Mouse (Mus musculus): ENCODE measurements around the gene Rmi2.
"Not testable (repeated sequence)": the region's sequence is repeated elsewhere in the genome, so short reads cannot be mapped to it uniquely, and the experiment has no call there.

The Rmi2 gene

DNA sequence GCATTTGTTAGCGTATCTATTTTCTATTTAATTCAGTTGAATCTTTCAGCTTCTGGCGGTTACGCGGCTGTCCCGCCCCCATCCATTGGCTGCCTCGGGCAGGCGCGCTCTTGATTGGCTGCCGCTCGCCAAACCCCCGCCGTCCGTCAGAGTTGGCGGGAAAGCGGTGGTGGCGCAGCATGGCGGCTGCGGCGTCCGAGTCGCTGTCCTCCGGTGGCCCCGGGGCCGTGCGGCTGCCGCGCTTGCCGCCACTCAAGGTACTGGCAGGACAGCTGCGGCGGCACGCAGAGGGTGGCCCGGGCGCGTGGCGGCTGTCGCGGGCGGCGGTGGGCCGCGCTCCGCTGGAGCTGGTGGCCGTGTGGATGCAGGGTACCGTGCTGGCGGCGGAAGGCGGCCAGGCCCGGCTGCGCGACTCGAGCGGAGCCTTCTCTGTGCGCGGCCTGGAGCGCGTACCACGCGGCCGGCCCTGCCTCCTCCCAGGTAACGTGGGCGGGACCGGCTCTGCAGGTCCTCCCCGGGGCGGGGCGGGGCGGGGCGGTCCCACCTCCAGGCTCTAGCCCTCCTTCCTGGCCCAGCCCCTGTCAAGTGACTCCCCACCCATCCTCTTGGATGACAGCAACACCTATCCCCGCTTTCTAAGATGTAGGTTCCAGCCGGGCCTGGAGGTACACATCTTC, at the start of gene Rmi2:
TSS of gene Rmi2 (plus strand) at position 149 of the 677 bp plus-strand sequence.
- peak; percentile 94 for DNase-seq (ENCODE audit: low read depth)

- DNase-seq (ENCODE audit: low read depth) = peak; percentile 98
Measured at GRCm38 (mm10) chr16:10785371-10786231, 49.3 kb upstream of the Rmi2 start, which contains the start of gene Socs1. Gene Socs1, minus strand, starts transcription at chr16:10785536.

DNA sequence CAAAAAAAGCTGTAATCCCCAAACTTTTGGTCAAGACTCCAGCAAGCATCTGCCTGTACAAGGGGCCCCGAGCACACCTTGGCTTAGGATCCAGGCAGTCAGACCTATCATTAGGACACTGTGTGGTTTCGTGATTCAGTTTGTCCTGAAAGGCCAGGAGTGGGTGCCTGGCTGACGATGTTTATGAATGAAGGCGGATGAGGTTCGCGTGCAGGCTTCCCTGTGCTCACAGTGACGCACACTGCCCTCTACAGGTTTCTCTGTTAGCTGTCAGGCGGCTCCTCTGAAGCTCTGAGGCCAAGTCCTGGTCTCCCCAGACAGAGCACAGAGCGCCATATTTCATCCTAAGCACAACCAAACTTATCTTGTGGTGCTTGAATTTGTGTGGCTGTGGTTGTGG, 48.6 kb upstream of the Rmi2 start:
- peak; percentile 97 for DNase-seq (ENCODE audit: low read depth)

- DNase-seq (ENCODE audit: low read depth) = peak; percentile 70
Measured at GRCm38 (mm10) chr16:10786782-10787547, 47.9 kb upstream of the Rmi2 start.

GRCm38 (mm10) chr16:10787548-10788058, 47.3 kb upstream of the Rmi2 start:
- no peak for DNase-seq (ENCODE audit: low read depth)

DNA sequence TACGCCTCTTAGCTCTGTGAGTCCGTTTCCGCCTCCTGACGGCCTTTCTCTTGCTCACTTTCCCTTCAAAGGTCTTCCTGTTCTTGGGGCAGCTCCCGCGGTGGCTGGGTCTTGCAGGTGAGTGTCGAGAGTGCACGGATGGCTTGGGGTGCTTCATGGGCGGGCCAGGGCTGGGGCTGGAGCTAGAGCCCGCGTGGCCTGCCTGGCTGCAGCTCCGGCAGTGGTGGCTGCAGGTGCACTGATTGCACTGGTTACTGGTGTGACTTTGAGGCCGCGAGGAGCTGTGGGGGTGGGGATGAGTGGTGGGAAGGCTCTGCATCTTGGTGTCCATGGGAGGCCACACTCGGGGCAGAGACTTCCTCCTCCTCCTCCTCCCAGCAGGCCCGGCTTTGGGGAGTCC, 46.6 kb upstream of the Rmi2 start, which contains the start of gene Tnp2:
TSS of gene Tnp2 (minus strand) at position 390 of the 400 bp plus-strand sequence.
- DNase-seq (ENCODE audit: low read depth) = peak; percentile 79

DNA sequence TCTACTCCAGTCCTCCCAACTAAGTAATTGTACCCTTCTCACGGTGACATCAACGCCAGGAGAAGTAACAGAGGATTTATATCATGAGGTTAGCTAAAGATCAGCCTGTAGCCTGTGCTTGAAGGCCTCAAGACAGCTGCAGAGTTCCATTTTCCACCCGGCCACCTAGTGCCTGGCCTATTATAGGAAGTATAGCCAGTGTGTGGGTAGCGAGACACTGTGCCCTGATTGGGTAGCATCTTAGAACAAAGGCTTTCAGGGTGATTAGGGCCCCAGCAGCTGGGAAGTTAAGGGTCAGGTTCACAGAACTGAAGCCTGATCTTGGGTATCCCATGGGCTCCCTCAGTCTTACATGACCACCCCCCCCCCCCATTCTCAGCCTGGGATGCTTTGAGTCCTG, 46.0 kb upstream of the Rmi2 start:
- DNase-seq (ENCODE audit: low read depth) = peak; percentile 61

DNA sequence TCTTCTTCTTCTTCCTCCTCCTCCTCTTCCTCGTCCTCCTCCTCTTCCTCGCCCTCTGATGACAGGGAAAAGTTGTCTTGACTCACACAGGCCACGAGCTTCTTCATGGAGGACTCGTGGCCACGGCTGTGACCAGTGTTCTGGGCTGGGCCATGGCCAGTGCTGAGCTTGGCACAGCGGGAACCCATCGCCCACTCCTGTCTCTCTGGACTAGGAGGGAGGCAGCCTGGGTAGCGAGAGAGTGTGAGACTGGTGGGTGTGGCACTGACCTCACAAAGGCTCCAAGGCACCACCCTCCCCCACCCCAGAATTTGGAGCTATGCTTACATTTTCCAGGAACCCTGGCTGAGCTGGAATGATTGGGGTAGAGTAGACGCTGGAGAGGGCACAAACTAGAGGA, 44.2 kb upstream of the Rmi2 start, which contains the start of gene Prm3:
TSS of gene Prm3 (minus strand) at position 213 of the 400 bp plus-strand sequence.
- DNase-seq (ENCODE audit: low read depth) = no peak

DNA sequence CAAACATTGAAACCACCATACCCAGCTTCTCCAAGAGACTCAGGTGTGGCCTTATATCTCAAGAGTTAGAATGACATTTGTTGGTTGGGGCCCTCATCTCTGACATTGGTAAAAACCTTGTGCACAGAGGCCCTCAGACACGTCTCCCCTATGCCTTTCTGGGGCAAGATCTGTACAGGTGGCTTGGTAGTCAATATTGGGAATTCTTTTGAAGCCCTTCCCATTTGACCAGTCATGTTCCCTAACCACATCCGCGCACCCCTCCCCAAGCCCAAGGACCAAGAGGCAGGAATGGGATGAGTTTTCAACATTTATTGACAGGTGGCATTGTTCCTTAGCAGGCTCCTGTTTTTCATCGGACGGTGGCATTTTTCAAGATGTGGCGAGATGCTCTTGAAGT, 38.8 kb upstream of the Rmi2 start, which contains the start of gene Prm2:
TSS of gene Prm2 (minus strand) at position 101 of the 400 bp plus-strand sequence.
- no peak for DNase-seq (ENCODE audit: low read depth)

DNA sequence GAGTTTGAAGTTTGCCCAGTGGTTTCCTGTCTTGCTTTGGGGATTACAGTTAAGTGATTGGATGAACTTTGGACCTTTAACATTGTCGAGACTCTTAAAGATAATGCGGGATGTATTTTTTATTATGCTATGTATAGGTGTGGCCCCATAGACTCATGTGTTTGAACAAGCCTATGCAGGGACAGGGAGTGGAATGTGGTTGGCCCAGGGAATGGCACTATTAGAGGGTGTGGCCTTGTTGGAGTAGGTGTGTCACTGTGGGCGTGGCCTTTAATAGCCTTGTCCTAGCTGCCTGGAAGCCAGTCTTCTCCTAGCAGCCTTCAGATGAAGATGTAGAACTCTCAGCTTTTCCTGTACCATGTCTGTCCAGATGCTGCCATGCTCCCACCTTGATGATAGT, 32.4 kb upstream of the Rmi2 start:
- DNase-seq (ENCODE audit: low read depth) = not testable (repeated sequence)

GRCm38 (mm10) chr16:10805789-10806527, 28.9 kb upstream of the Rmi2 start, which contains the start of gene Prm1:
Gene Prm1, minus strand, starts transcription at chr16:10805839.
- DNase-seq (ENCODE audit: low read depth) = peak; percentile 43

DNA sequence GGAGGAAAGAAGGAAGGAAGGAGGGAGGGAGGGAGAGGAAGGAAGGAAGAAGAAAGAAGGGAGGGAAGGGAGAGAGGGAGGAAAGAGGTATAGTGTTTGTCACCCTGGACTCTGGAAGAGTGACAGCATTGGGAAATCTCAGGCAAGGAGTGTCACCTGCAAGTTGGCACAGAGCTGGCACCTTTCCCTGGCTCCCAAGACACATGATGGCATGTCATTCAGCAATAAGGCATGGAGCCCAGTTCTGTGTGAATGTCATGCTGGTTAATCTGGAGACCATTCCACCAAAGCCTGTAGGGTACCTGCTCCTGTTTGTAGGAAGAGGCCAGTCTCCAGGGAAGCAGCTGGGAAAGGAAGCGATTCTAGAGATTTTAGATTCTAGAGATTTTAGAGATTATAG, 24.5 kb upstream of the Rmi2 start:
- no peak for DNase-seq (ENCODE audit: low read depth)

DNA sequence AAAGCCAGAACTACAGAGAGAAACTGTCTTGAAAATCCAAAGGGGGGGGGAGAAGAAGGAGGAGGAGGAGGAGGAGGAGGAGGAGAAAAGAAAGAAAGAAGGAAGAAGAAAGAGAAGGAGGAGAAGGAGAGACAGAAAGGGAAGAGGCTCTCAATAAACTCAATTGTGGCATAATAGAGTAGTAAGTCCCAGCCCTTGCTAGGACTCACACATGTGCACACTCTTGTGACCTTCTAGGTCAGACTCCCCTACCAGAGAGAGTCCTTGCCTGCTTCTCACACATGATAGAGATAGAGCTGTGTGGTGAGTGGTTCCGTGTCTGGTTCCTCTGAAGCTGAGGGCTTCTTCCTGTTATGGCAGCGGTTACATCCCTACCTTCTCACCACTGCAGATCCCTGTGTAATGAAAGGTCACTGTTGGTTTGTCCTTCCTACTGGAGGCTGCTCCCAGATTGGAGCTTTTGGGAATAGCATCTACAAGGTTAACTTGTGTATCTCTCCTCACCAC, 21.9 kb upstream of the Rmi2 start, which contains the start of gene Gm11172:
TSS of gene Gm11172 (plus strand) at position 51 of the 507 bp plus-strand sequence.
- DNase-seq (ENCODE audit: low read depth) = peak; percentile 54

DNA sequence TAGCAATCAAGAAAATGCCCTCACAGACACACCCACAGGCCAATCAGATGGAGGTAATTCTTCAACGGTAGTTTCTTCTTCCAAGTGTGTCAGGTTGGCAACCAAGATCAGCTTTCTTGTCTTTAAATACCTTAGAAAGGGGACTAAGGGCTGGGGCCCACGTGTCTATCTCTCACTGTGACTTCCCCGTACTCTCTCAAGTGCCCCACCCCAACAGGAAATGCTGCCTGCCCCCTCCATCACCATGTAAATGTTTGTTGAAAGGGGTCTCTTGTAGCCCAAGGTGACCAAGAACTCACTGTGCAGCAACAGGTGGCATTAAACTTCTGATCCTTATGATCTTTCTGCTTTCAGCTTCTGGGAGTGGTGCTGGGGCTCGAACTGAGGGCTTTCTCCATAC, 21.1 kb upstream of the Rmi2 start:
- DNase-seq (ENCODE audit: low read depth) = peak; percentile 32

DNA sequence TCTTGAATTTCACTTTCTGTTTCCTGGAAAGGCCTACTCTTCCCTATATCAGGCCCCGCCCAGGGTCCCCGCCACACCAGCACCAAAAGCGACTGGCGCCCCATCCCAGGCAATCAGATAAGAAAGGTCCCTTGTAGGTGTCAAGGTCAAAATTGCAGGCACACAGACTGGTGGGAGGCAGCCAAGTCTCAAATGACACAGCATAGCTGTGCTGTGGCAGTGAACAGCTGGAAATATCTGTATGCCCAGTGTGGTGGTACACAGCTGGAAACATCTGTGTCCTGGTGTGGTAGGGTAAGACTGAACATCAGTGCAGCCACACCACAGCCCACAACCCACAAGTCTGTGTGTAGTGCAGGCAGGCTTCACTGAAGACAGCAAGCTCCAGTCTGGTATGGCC, 20.0 kb upstream of the Rmi2 start:
- DNase-seq (ENCODE audit: low read depth) = peak; percentile 67

DNA sequence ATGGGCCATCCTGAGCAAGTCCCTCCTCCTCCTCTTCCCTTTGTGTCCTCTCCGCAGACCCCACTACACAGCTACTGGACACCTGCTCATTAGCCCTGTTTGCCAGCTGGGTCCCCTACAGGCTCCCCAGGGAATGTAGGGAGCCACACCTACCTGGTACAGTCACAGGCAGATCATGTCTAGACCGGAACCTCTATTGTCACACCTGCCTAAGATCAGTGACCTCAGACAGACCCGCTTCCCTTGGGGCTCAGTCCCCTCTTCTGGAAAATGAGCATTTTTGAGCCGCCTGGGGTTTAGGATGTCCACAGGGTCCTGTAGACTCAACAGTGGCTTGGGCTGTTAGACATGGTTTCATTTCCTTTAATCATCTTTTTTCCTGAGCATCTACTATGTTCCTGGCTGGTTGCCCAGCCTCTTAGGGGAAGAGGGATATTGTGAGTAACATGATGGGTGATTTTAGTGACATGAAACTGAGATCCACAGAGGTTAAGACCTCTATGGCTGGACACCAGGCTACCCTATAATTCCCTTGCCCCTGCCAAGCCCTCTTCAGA, 16.2 kb upstream of the Rmi2 start:
- no peak for DNase-seq (ENCODE audit: low read depth)

DNA sequence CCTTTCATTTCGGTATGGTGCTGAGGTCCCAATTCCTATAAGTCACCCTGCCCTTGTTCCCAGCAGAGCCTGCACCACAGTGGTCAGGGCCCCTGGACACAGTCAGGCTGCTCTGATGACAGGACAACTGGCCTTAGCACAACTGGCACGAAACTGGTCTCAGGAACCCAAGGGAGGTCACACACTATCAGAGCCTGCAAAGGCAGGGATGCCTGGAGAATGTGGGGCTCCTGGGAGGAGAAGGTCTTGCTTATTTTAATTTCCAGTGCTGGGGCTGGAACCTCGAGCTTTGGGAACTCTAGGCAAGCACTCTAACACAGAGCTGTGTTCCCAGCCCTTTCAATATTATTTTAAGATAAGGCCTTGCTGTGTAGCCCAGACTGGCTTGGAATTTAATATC, 14.9 kb upstream of the Rmi2 start:
- DNase-seq (ENCODE audit: low read depth) = no peak

DNA sequence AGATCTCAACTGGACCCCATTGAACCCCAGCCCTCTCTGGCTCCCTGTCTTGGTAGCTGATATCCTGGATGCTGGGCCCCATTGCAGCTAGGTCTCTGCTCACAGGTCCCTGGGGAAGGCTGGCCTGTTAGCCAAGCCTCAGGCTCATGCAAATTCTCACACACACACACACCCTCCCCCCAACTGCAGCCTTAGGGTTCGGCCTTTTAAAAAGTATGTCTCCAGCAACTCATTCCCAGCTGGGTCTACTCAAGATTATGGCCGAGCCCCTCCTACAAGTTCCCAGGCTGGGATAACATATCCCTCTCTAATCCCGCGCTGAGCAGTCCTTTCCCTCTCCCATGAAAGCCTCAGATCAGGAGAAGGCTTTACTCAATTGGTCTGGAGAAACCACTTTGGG, 13.5 kb upstream of the Rmi2 start:
- DNase-seq (ENCODE audit: low read depth) = no peak

GRCm38 (mm10) chr16:10824536-10824935, 10.3 kb upstream of the Rmi2 start:
- DNase-seq (ENCODE audit: low read depth) = no peak

- no peak for DNase-seq (ENCODE audit: low read depth)
Measured at GRCm38 (mm10) chr16:10825840-10826239, 9.0 kb upstream of the Rmi2 start.

DNA sequence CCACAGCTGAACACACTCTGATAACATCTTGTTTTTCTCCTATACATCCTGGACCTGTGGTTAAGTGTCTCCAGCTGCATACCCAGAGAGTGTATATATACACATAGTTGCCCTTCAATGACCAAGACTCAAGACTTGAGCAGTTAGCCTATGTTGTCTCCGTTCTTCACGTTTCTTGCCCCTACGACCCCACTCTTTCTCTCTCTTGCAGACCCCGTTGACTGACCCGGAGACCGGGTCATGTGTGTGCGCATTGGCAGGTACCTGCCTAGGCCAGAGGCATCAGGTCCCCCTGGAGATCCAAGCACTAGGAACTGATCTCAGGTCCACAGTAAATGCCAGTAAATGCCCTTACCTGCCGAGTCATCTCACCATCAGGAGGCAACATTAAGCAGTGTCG, 7.6 kb upstream of the Rmi2 start:
- DNase-seq (ENCODE audit: low read depth) = no peak

All from induced T-regulatory cell, adult 2 months (primary cell).